Mouse (Mus musculus) kidney, adult 2 months (tissue): ENCODE measurements around the gene Gpam. TPM values are rescaled to one million over a fixed set of nuclear protein-coding genes. Genes with fewer than 3 reads are reported as not detected.
A peak's percentile ranks its signal among the peaks of the same experiment; 100 is the strongest.

Experiments used
- DNase-seq: peaks from one replicate; pipeline ENCODE4 v3.0.0; 2021
- H3K27ac ChIP-seq: fragments of 200-500 bp; 2 replicates; pipeline ENCODE4 v1.5.1; 2012; ENCODE audit warnings: low read depth, low read length, control low read depth, inconsistent platforms; ENCODE audit not compliant: insufficient read depth
- H3K27me3 ChIP-seq: fragments of 200-500 bp; replicated peaks from 2 replicates; pipeline ENCODE4 v1.6.1; 2012; ENCODE audit warnings: mild to moderate bottlenecking, moderate library complexity, low read length, inconsistent platforms; ENCODE audit not compliant: control insufficient read depth, insufficient read depth
- H3K36me3 ChIP-seq: fragments of 200-500 bp; 2 replicates; pipeline ENCODE4 v1.6.1; 2012; ENCODE audit warnings: mild to moderate bottlenecking, moderate library complexity, low read length, inconsistent platforms; ENCODE audit not compliant: control insufficient read depth, insufficient read depth
- H3K4me1 ChIP-seq: fragments of 200-500 bp; 2 replicates; pipeline ENCODE4 v1.6.1; 2011; ENCODE audit warnings: low read length; ENCODE audit not compliant: control insufficient read depth, insufficient read depth
- H3K4me3 ChIP-seq: fragments of 200-500 bp; 2 replicates; pipeline ENCODE4 v1.5.1; 2011; ENCODE audit warnings: mild to moderate bottlenecking, low read depth, low read length, control low read depth; ENCODE audit not compliant: insufficient read depth
- CTCF ChIP-seq: fragments of 200-500 bp; conservative IDR thresholded peaks from 2 replicates; pipeline ENCODE4 v1.5.1; 2011; ENCODE audit warnings: low read depth, mild to moderate bottlenecking, control low read depth, low read length, moderate library complexity, mixed read lengths; ENCODE audit not compliant: insufficient read depth, insufficient read length
- POLR2A ChIP-seq: fragments of 200-500 bp; IDR thresholded peaks from one replicate; pipeline ENCODE4 v1.6.1; 2011; ENCODE audit warnings: low read depth, low read length, control low read depth
- WGBS: fragments of 180-500 bp; shearing (Covaris S2); methylation state at CpG from one replicate; pipeline ENCODE4 v1.1.7; 2018; 5-methylcytosine and 5-hydroxymethylcytosine counted together
- polyA plus RNA-seq: library from polyadenylated mRNA; depleted of rRNA; stranded (reverse); fragments of >200 nt; gene quantifications from 2 replicates; pipeline ENCODE4 v1.2.3, GENCODE M21; 2012

Gene Gpam
- polyA plus RNA-seq, 1 experiment: 56.6 TPM

- TF ChIP-seq CTCF: no peak
- no peak for TF ChIP-seq POLR2A
- Histone ChIP-seq H3K27ac (peak overlapping the region; percentile 81), H3K36me3 (no peaks in the 10 kb centered on the region), H3K4me1 (peaks cover 21% of the 10 kb centered on the region), H3K27me3 (no peaks in the 10 kb centered on the region), H3K4me3 (no peak overlapping the region)
- peak; percentile 97 for DNase-seq
- WGBS: 32% methylated on average over 2 of the region's 2 CpGs
These were observed 7.5 kb downstream of the Gpam start for GRCm38 (mm10) chr19:55119541-55119940.

GRCm38 (mm10) chr19:55117991-55118390 is 9.0 kb downstream of the Gpam start:
- Histone ChIP-seq H3K27ac (no peak overlapping the region), H3K4me1 (peaks cover 21% of the 10 kb centered on the region), H3K27me3 (no peaks in the 10 kb centered on the region), H3K4me3 (no peak overlapping the region), H3K36me3 (no peaks in the 10 kb centered on the region)
- no peak for TF ChIP-seq CTCF
- TF ChIP-seq POLR2A: no peak
- 83% methylated on average over 3 of the region's 3 CpGs for WGBS
- DNase-seq: no peak

- no peaks in the 10 kb centered on the region for H3K27me3 ChIP-seq
- 83% methylated on average over 6 of the region's 6 CpGs for WGBS
- H3K4me1 ChIP-seq: peaks cover 21% of the 10 kb centered on the region
- no peak overlapping the region for H3K4me3 ChIP-seq
- TF ChIP-seq CTCF (no peak), POLR2A (no peak)
- H3K36me3 ChIP-seq: no peaks in the 10 kb centered on the region
- DNase-seq: no peak
- H3K27ac ChIP-seq: no peak overlapping the region
These were observed 9.8 kb downstream of the Gpam start for GRCm38 (mm10) chr19:55117059-55117815.

GRCm38 (mm10) chr19:55115532-55115931 is 11.5 kb downstream of the Gpam start:
- H3K4me3 ChIP-seq: no peak overlapping the region
- peaks cover 7% of the 10 kb centered on the region for H3K4me1 ChIP-seq
- WGBS: 79% methylated on average over 4 of the region's 4 CpGs
- no peak overlapping the region for H3K27ac ChIP-seq
- H3K27me3 ChIP-seq: no peaks in the 10 kb centered on the region
- DNase-seq: no peak
- no peak for TF ChIP-seq CTCF
- TF ChIP-seq POLR2A: no peak
- H3K36me3 ChIP-seq: no peaks in the 10 kb centered on the region

GRCm38 (mm10) chr19:55114825-55115395 is 12.1 kb downstream of the Gpam start:
- Histone ChIP-seq H3K4me3 (no peak overlapping the region), H3K36me3 (no peaks in the 10 kb centered on the region), H3K27ac (no peak overlapping the region), H3K27me3 (no peaks in the 10 kb centered on the region), H3K4me1 (peaks cover 5% of the 10 kb centered on the region)
- DNase-seq: no peak
- TF ChIP-seq POLR2A (no peak), CTCF (no peak)
- 91% methylated on average over 5 of the region's 5 CpGs for WGBS

GRCm38 (mm10) chr19:55107896-55108295 is 19.1 kb downstream of the Gpam start:
- no peak overlapping the region for H3K4me3 ChIP-seq
- H3K27me3 ChIP-seq: no peaks in the 10 kb centered on the region
- peaks cover 33% of the 10 kb centered on the region for H3K4me1 ChIP-seq
- no peaks in the 10 kb centered on the region for H3K36me3 ChIP-seq
- peak; percentile 84 for DNase-seq
- peak overlapping the region; percentile 43; the same call in 1 of the 2 replicates for H3K27ac ChIP-seq
- WGBS: 16% methylated on average over 3 of the region's 3 CpGs
- no peak for TF ChIP-seq POLR2A
- TF ChIP-seq CTCF: no peak

GRCm38 (mm10) chr19:55105969-55106368 is 21.1 kb downstream of the Gpam start:
- TF ChIP-seq CTCF (no peak), POLR2A (no peak)
- no peak for DNase-seq
- Histone ChIP-seq H3K36me3 (no peaks in the 10 kb centered on the region), H3K27ac (no peak overlapping the region), H3K27me3 (no peaks in the 10 kb centered on the region), H3K4me1 (peaks cover 35% of the 10 kb centered on the region), H3K4me3 (no peak overlapping the region)
- WGBS: 96% methylated on average over 3 of the region's 3 CpGs
